Mouse (Mus musculus) brain, embryonic 14.5 days (tissue): ENCODE data around the gene Hist1h2ac.

Experiments
- CTCF ChIP-seq: fragments of 200-500 bp; IDR thresholded peaks from 2 replicates; pipeline ENCODE4 v1.5.1; 2012; ENCODE audit warnings: inconsistent platforms, mild to moderate bottlenecking, moderate library complexity, borderline replicate concordance; ENCODE audit not compliant: insufficient read depth, insufficient read length; ENCODE audit errors: extremely low read depth
- POLR2A ChIP-seq: fragments of 200-500 bp; IDR thresholded peaks from 2 replicates; pipeline ENCODE4 v1.6.1; 2012; ENCODE audit warnings: mild to moderate bottlenecking, inconsistent platforms, borderline replicate concordance; ENCODE audit not compliant: poor library complexity, insufficient read depth, insufficient read length, severe bottlenecking; ENCODE audit errors: extremely low read depth

DNA sequence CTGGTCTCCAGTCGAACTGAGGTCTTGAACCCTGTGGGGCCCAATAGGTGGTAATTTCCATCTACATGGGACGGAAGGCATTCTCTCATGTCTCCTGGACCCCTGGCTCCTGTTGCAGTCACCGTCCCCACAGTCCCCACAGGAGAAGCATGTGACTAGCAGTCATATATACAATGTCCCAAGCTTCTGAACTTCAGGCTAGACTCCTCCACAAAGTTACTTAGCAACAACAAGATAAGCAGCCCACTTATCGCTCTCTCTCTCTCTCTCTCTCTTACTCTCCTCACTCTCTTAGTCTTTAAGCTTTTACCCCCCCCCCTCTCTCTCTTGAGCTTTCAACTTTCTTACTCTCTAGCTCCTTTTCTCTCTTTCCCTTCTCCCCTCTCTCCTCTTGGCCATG is 40.5 kb upstream of the Hist1h2ac start:
- no peak for TF ChIP-seq POLR2A
- TF ChIP-seq CTCF, result no peak
